Mouse (Mus musculus): ENCODE data around the gene Uvrag.

GRCm38 (mm10) chr7:98935193-98935592 lies 205.7 kb downstream of the Uvrag start:
- TF ChIP-seq POLR2A (IDR thresholded peaks at IDR 0.05; ENCODE audit: low read depth, low read length) (no peak), CTCF (IDR thresholded peaks at IDR 0.05; ENCODE audit: extremely low read depth, insufficient read depth, insufficient read length, insufficient replicate concordance) (no peak)
